Mouse (Mus musculus) ES-Bruce4 (cell line): ENCODE measurements around the gene Zfp90.

ENCODE experiments used
- CTCF ChIP-seq: IDR thresholded peaks from one replicate; pipeline ENCODE4 v1.8.1; 2011; ENCODE audit warnings: low read depth, low read length
- POLR2A ChIP-seq: IDR thresholded peaks from one replicate; pipeline ENCODE4 v1.8.1; 2011; ENCODE audit warnings: low read length; ENCODE audit not compliant: insufficient read depth

DNA sequence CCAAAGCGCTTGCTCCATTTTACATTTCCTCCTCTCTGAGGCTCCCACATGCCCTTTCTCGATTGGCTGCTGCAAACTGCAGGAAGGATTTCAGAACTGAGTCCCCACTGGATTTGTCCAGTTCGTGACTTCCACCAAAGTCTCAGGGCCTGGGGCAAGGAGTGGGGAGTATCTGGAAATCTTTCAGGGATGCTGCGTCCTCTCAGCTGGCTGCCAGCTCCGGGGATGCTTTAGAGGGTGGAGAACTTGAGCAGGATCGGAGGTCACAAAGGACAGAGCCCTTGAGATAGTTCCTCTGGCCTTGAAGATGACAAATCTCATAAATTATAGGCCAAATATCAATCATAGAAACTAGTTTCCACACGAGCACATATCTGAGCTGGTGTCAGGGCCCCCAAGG is 39.2 kb upstream of the Zfp90 start:
- TF ChIP-seq POLR2A (no peak), CTCF (no peak)
